Mouse (Mus musculus) kidney, embryonic 14.5 days (tissue): ENCODE data around the gene Cited2. TPM values are rescaled to one million over a fixed set of nuclear protein-coding genes. Genes with fewer than 3 reads are reported as not detected.

Experiments
- ATAC-seq: fragments of 200-750 bp; cut with Nextera tagmentation; 2 replicates; pipeline ENCODE4 v1.8.0; 2017; ENCODE audit warnings: moderate number of reproducible peaks, mild to moderate bottlenecking, moderate TSS enrichment, moderate library complexity; ENCODE audit not compliant: low FRiP score, low TSS enrichment
- H3K27ac ChIP-seq: fragments of 300-500 bp; sonication (generic); 2 replicates; pipeline ENCODE4 v1.5.1; 2014; ENCODE audit warnings: low read depth, mild to moderate bottlenecking, low read length, moderate library complexity, mixed read lengths
- H3K27me3 ChIP-seq: fragments of 300-500 bp; sonication (generic); 2 replicates; pipeline ENCODE4 v1.6.1; 2014; ENCODE audit warnings: mild to moderate bottlenecking, low read length; ENCODE audit not compliant: control insufficient read depth, insufficient read depth
- H3K36me3 ChIP-seq: fragments of 300-500 bp; sonication (generic); 2 replicates; pipeline ENCODE4 v1.6.1; 2014; ENCODE audit warnings: low read length, mixed read lengths; ENCODE audit not compliant: control insufficient read depth, insufficient read depth
- H3K4me1 ChIP-seq: fragments of 300-500 bp; sonication (generic); 2 replicates; pipeline ENCODE4 v1.6.1; 2014; ENCODE audit warnings: low read length, mixed read lengths; ENCODE audit not compliant: control insufficient read depth, insufficient read depth
- H3K4me2 ChIP-seq: fragments of 300-500 bp; sonication (generic); replicated peaks from 2 replicates; pipeline ENCODE4 v1.6.1; 2014; ENCODE audit warnings: low read depth, mild to moderate bottlenecking, low read length
- H3K4me3 ChIP-seq: fragments of 300-500 bp; sonication (generic); 2 replicates; pipeline ENCODE4 v1.5.1; 2014; ENCODE audit warnings: mild to moderate bottlenecking, low read length
- H3K9ac ChIP-seq: fragments of 300-500 bp; sonication (generic); 2 replicates; pipeline ENCODE4 v1.6.1; 2014; ENCODE audit warnings: low read depth, mild to moderate bottlenecking, low read length, moderate library complexity
- H3K9me3 ChIP-seq: fragments of 300-500 bp; sonication (generic); 2 replicates; pipeline ENCODE4 v1.6.1; 2016; ENCODE audit warnings: low read length; ENCODE audit not compliant: control insufficient read depth
- WGBS: fragments of 180-500 bp; shearing (Covaris S2); extraction: QIAGEN DNeasy Blood & Tissue Kit; methylation state at CpG from one replicate; pipeline ENCODE4 v1.1.7; 2014; 5-methylcytosine and 5-hydroxymethylcytosine counted together
- polyA plus RNA-seq: library from polyadenylated mRNA; unstranded; fragments of >200 nt; fragmentation: Nextera tagmentation; extraction: Ambion mirVana; gene quantifications from 2 replicates; pipeline ENCODE4 v1.2.1, GENCODE M21; 2014

Gene Cited2
- polyA plus RNA-seq, 1 experiment from 2014 or later, result 83.5 TPM

GRCm38 (mm10) chr10:17720891-17721601 lies 2.0 kb upstream of the Cited2 start:
- H3K36me3 ChIP-seq, result no peaks in the 10 kb centered on the region; the same call in 1 of the 2 replicates
- peaks cover 2% of the 10 kb centered on the region; the same call in 1 of the 2 replicates for H3K4me1 ChIP-seq
- no peaks in the 10 kb centered on the region for H3K27me3 ChIP-seq
- H3K9me3 ChIP-seq, result no peaks in the 10 kb centered on the region
- ATAC-seq, result no peak
- peak overlapping the region; percentile 95; the same call in 1 of the 2 replicates for H3K4me3 ChIP-seq
- no peak overlapping the region for H3K9ac ChIP-seq
- no peak overlapping the region; the same call in 1 of the 2 replicates for H3K27ac ChIP-seq
- H3K4me2 ChIP-seq, result peak overlapping the region; percentile 65
- WGBS, result 78% methylated on average over 8 of the region's 8 CpGs

GRCm38 (mm10) chr10:17721602-17722121 lies 1.4 kb upstream of the Cited2 start:
- Histone ChIP-seq H3K27me3 (no peaks in the 10 kb centered on the region), H3K4me2 (peak overlapping the region; percentile 65), H3K4me1 (peaks cover 2% of the 10 kb centered on the region; the same call in 1 of the 2 replicates), H3K9me3 (no peaks in the 10 kb centered on the region), H3K36me3 (no peaks in the 10 kb centered on the region; the same call in 1 of the 2 replicates), H3K27ac (peak overlapping the region; percentile 100), H3K4me3 (peak overlapping the region; percentile 95), H3K9ac (peak overlapping the region; percentile 94; the same call in 1 of the 2 replicates)
- 0% methylated on average over 21 of the region's 21 CpGs for WGBS
- peak; percentile 2; the same call in 1 of the 2 replicates for ATAC-seq

- peak overlapping the region; percentile 94 for H3K9ac ChIP-seq
- H3K36me3 ChIP-seq, result no peaks in the 10 kb centered on the region; the same call in 1 of the 2 replicates
- H3K9me3 ChIP-seq, result no peaks in the 10 kb centered on the region
- peak; percentile 85 for ATAC-seq
- H3K4me3 ChIP-seq, result peak overlapping the region; percentile 95
- peak overlapping the region; percentile 100 for H3K27ac ChIP-seq
- H3K4me2 ChIP-seq, result peak overlapping the region; percentile 65
- H3K27me3 ChIP-seq, result no peaks in the 10 kb centered on the region
- under 1% methylated on average over 24 of the region's 24 CpGs for WGBS
- H3K4me1 ChIP-seq, result peaks cover 3% of the 10 kb centered on the region; the same call in 1 of the 2 replicates
Observed at GRCm38 (mm10) chr10:17722158-17722557, 860 bp upstream of the Cited2 start.

- Histone ChIP-seq H3K36me3 (no peaks in the 10 kb centered on the region; the same call in 1 of the 2 replicates), H3K9me3 (no peaks in the 10 kb centered on the region), H3K4me3 (peak overlapping the region; percentile 95), H3K27ac (peak overlapping the region; percentile 100), H3K27me3 (no peaks in the 10 kb centered on the region), H3K4me2 (peak overlapping the region; percentile 65), H3K9ac (peak overlapping the region; percentile 94), H3K4me1 (peaks cover 11% of the 10 kb centered on the region; the same call in 1 of the 2 replicates)
- 2% methylated on average over 28 of the region's 30 CpGs for WGBS
- peak; percentile 48 for ATAC-seq
Observed at GRCm38 (mm10) chr10:17723421-17723841, 413 bp downstream of the Cited2 start.

GRCm38 (mm10) chr10:17723871-17724741 lies 1.1 kb downstream of the Cited2 start:
- Histone ChIP-seq H3K4me2 (peak overlapping the region; percentile 65), H3K27me3 (no peaks in the 10 kb centered on the region), H3K9me3 (no peaks in the 10 kb centered on the region), H3K4me3 (peak overlapping the region; percentile 95), H3K36me3 (no peaks in the 10 kb centered on the region; the same call in 1 of the 2 replicates), H3K4me1 (peaks cover 15% of the 10 kb centered on the region; the same call in 1 of the 2 replicates), H3K9ac (peak overlapping the region; percentile 94), H3K27ac (peak overlapping the region; percentile 100)
- ATAC-seq, result peak; percentile 11
- under 1% methylated on average over 65 of the region's 65 CpGs for WGBS

GRCm38 (mm10) chr10:17725037-17725584 lies 2.1 kb downstream of the Cited2 start:
- H3K27ac ChIP-seq, result no peak overlapping the region
- WGBS, result 12% methylated on average over 8 of the region's 8 CpGs
- peak overlapping the region; percentile 65 for H3K4me2 ChIP-seq
- no peaks in the 10 kb centered on the region for H3K27me3 ChIP-seq
- peaks cover 15% of the 10 kb centered on the region; the same call in 1 of the 2 replicates for H3K4me1 ChIP-seq
- peak overlapping the region; percentile 95 for H3K4me3 ChIP-seq
- no peak for ATAC-seq
- H3K36me3 ChIP-seq, result no peaks in the 10 kb centered on the region; the same call in 1 of the 2 replicates
- peak overlapping the region; percentile 94; the same call in 1 of the 2 replicates for H3K9ac ChIP-seq
- H3K9me3 ChIP-seq, result no peaks in the 10 kb centered on the region

- Histone ChIP-seq H3K27ac (0 out of 2 replicates have a peak overlapping the region, but pooled peaks have one; percentile 14), H3K4me2 (peak overlapping the region; percentile 65), H3K9me3 (no peaks in the 10 kb centered on the region), H3K4me3 (peak overlapping the region; percentile 95), H3K27me3 (no peaks in the 10 kb centered on the region), H3K9ac (peak overlapping the region; percentile 14; the same call in 1 of the 2 replicates), H3K36me3 (no peaks in the 10 kb centered on the region; the same call in 1 of the 2 replicates), H3K4me1 (peaks cover 15% of the 10 kb centered on the region; the same call in 1 of the 2 replicates)
- WGBS, result 32% methylated on average over 7 of the region's 7 CpGs
- ATAC-seq, result no peak
Observed at GRCm38 (mm10) chr10:17725644-17726372, 2.8 kb downstream of the Cited2 start.
